Mouse (Mus musculus): Measurements from ENCODE around the gene H2afy2.

The H2afy2 gene

DNA sequence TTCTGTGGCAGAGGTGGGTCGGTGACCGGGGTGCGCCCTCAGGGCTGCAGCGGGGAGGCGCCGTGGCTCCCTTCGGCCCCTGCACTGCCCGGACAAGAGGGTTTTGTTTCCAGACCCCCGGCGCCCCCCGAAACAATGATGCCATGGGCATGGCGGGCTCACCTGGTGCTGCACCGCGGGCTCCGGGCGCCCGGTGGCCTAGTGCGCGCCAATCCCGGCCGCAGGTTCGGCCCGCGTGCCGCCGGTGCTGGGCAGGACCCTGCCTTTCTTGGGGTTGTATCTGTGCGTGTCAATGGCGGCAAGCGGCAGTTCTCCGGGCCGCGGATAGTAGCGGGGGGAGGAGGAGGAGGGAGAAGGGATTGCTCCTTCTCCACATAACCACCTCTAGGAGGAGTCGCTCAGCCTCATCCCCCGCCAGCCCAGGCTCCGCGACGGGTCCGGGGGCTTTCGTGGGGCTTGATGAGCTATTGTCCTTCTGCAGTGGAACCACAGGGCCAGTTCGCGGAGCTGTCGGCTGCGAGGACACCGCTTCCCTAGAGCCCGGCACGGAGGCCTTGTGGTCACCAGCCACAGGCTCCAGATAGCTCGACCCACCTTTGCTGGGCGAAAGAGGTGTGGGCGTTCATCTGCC is at the start of gene H2afy2:
H2afy2 (minus strand) TSS at position 527 of the 631 bp plus-strand sequence.
- in situ Hi-C loops (cut with MboI, MseI), result no loop called here

DNA sequence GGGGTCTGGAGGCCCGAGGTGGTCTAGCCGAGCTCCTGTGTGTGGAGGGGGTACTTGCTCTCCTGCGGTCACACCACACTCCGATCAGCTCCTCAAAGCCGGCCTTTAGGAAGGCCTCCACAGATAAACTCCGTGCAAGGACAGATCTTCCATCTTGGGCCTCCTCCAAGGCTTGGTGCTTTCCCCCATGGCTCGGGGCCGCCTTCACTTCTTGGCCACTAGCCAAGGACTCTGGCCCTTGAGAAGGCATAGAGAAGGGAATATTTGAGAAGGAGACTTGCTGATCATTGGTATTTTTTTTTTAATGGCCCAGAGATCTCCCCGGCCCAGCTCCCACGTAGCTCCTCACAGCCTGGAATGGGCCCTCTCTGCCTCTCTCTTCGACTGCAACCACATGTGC is 48.8 kb upstream of the H2afy2 start:
- in situ Hi-C loops (cut with MboI, MseI), result no loop called here

DNA sequence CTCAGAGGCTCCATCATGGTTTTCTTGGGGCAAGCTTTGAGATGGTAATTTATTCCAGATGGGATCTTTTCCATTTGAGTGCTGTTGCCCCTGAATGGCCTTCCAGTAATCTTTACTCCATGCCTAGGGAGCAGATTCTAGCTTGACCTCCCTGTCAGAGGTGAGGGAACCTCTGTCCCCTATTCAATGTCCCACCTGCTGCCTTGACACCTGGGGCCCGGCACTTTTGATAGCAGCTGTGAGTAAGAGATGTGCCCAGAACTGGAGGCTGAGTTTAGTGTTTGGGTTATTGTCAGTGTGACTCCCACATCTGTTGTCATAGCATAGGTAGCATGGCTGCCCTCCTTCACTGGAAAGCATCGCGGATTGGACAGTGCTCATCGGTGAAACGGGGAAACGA is 47.8 kb upstream of the H2afy2 start:
- in situ Hi-C loops (cut with MboI, MseI), result no loop called here

DNA sequence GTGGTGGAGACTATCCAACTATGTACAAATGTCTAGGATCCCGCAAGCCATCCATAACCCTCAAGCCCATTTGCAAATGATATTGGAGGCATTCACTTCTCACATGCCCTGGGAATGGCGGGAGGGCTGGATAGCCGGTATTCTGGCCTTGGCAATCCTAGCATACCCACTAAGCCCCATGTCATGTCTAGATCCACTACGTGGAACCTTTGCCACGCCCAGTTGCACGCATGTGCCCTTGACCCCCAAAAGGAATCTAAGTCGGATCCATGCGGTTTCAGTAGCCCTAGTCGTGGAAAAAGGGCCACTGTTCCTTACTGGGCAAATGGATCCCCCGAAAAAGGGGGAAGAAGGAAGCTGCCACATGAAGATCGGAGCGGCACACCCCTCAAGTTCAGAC is 47.3 kb upstream of the H2afy2 start:
- in situ Hi-C loops (cut with MboI, MseI), result no loop called here

DNA sequence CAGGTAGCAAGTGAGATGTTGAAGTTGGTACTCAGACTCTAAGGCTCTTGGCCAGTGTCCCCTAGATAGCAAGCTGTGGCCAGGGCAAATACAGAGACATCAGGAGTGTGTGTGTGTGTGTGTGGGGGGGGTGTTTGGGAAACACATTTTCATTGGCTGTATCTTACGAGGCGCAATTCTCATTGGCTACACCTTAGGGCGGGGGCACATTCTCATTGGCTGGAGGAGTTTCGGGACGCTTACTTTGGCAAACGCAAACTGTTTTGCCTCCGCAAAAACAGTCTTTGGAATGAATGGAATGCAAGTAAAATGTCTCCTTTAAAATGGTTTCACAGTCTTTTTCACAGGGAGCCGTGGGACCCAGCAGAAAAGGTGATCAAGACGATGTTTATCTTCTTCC is 46.9 kb upstream of the H2afy2 start:
- in situ Hi-C loops (cut with MboI, MseI), result no loop called here

DNA sequence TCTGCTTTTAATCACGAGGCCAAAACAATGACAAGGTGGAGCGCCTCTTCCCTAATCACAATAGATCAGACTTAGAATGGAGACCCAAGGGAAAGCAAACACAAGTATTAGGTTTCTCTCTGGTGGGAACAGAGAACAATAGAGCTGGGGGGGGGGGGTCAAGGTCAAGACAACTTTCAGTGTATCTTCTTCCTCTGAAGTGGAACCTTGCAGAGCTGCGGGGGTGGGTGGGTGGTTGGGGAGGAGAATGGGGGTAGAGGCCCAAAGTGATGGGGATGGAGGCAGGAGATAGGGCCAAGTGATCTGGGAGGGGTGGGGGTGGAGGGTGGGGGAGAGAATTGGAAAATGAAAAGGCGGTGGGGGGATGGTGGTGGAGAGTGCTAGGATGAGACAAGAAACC is 45.1 kb upstream of the H2afy2 start:
- in situ Hi-C loops (cut with MboI, MseI), result no loop called here

DNA sequence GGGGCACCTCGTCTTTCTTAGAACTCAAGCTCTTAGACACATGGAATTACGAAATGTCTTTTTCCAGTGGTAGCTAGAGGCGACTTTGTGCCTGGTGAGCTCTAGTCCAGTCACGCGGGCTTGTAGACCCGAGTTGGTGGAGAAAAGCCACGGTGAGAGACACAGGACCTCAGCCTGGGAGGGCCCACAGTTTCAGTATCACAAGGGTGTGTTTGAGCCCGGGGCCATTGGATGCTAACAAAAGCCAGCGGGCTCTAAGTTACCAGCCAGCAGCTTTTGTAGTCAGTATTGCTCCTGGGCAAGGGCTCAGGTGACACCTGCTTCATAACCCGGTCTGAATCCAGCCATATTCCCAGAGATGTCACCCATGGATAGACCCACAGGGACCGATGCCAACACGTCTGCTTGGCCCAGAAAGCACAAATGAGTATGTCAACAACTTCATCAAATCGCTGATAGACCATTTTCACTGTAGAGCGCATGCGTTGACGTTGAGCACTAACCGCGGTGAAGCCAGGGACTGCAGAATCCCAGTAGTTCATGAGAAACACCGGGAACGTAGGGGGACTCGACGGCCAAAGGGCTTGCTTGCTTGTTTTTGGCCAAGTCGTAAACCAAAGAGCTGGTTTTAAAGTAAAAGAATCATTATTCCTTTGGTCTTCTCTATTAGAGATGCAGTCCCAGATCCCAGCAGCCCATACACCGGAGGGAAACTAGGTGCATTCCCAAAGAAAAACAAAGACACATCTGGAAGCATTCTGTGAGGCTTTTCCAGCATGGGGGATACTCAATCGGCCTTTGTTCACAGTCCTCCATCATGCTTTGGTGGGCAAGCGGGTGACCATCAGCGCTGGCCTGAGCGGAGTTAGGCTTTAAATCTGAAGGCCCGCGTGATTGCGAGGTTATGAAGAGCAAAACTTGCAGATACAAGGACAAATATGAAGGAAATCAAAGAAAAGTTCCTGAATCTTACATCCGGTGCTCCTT is 44.3 kb upstream of the H2afy2 start:
- in situ Hi-C loops (cut with MboI, MseI), result no loop called here

DNA sequence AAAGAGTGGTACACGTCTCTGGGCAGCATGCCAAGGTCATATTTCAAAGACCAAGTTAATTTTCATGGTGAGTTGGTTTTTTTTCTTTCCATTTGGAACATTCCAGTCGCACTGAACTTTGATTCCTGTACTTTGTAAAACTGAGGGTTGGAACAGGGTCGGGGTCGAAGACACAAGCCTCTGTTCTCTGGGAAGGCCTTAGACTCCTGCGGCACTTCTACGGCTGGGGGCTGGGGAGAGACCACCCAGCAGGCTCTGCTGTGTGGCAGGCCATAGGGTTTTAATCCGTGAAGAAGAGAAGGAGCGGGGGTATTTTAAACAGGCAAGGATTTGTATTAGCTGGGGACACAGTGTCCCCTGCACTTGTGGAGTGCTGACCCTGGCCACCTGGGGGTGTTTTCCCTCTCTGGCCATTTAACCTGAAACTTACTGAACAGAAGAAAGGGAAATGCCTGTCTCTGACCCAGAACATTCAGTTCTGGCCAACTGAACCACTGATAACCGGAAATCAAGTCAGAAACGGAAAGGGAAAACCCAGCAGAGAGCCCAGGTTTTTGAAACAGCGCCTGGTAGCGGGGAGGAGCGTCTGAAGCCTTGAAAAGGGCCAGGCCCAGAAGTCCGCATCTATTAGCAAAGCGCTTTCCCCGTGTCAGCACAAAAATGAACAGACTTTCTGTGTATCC is 42.9 kb upstream of the H2afy2 start:
- in situ Hi-C loops (cut with MboI, MseI), result no loop called here

DNA sequence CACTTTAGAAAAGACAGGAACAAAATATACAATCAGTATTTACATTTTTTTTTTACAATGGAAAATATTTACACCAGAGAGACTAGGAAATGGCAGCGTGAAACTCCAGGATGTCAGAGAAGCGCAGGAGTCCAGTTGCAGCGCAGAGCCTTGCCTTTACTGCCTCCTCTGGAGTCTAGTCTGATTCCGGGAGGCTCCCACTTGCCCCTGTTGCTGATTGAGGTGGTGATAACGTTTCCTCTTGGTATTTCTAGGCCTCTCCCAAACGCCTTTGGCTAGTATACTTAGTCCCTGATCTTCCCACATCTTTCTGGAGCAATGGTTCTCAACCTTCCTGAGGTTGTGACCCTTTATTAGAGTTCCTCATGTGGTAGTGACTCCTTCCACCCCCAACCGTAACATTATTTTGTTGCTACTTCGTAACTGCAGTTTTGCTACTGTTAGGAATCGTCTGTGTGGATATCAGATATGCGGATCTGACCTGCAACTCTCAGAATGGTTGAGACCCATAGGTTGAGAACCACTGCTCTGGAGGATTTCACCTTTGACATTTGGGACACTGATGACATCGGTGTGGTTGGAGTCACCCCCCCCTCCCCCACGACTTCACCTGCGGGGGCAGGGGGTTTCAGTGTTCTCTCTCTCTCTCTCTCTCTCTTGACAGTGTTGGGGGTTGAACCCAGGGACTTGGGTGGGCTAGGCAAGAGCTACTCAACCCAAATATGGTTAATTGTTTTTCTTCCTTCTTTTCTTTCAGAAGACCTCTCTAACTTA is 42.2 kb upstream of the H2afy2 start:
- in situ Hi-C loops (cut with MboI, MseI), result no loop called here

DNA sequence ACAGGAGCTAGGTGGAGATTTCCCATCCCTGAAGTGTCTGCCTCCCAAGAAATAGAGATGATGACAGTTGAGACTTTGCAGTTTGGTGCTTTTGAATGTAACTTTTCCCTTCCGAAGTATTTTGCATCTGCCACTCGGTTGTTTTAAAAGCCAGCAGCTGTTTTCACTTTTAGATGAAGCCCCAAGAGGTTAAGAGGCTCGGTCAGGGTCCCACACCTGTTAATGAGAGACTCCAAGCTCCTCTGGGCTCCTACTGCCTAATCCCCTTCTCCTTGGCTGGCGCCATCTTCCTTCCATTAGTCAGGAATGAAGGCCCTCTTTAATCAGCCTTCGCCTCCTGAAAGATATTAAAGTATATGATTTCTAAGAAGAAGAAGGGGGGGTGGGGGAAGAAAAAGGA is 41.6 kb upstream of the H2afy2 start:
- in situ Hi-C loops (cut with MboI, MseI), result no loop called here

DNA sequence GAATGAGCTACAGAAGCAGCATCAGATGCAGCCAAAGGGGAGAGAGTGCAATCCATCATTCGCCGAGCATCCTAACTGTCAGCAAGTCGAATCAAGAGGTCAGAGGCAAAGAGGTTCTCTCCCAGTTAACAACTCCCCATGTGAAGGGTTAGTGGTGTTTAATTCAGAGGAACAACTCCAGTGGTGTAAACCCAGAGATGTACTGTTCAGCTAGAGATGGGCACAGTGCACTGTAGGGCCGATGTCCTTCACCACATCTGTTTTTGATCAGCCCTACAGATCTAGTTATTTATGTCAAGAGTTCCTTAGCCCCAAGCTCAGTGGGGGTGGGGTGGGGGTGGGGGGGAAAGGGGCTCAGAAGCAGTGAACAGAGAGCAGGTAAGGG is 39.8 kb upstream of the H2afy2 start:
- in situ Hi-C loops (cut with MboI, MseI), result no loop called here

DNA sequence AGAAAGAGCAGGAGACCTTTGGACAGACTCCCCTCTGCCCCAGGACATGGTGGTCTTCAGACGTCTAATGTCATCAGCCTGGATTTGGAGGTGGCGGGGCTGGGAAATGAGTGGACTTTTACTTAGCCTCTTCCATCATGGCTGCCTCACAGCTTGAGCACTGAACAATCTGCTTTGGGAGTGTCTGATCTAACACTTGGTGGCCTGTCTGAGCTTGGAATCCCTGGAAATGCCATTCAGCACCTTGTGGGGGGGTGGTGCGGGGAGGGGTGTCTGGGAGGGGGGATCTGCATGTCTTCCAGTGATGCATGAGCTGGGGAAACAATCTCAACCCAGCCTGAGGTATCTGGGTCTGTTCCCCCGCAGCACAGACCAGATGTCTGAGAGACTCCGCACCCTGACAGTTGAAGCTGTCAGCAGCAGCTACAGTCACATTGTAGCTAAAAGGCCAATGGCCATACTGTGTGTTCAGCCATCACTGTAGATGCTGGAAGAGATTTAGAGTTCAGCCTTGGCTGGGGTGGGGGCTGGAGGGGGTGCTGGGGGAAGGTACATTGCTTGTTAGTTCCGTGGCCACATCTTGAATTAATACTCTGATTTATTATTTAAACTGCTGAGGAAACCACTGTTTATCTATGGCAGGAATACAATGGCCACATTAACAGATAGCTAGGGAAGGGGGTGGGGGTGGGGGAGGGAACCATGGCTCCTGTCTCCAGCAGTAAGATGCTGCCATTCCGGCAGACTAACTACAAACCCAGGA is 39.2 kb upstream of the H2afy2 start:
- in situ Hi-C loops (cut with MboI, MseI), result no loop called here

DNA sequence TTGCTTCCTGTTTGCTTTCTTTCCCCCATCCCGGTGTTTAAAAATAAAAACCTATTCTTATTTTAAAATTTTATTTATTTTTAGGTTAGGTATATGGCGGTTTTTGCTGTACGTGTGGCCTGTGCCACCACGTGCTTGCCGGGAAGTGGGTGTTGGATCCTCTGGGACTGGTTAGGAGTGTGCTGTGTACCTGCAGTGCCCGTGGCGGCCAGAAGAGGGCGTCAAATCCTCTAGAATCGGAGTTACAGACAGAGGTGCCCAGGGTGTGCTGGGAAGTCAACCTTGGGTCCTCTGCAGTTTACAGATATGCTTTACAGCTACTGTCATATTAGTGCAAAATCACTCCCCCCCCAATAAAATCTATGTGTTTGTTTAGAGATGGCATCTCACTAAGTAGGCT is 36.1 kb upstream of the H2afy2 start:
- in situ Hi-C loops (cut with MboI, MseI), result no loop called here

DNA sequence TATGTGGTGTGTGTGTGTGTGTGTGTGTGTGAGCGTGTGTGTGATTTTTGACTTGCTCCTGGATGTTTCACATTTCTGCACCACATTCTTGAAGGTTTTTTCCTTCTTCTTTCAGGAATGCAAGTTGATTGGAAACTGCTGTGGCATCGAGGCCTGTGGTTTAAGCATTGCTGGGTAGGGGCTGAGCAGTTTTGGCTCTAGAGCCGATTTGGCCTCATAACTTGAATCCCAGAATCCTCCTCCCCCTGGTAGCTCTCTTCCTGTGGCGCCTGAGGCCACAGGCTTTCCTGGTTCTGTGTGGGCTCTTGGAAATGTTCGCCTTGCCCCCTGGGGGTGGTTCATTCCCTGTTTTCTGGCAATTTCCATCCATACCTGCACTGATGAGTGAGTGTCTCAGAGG is 28.0 kb upstream of the H2afy2 start:
- in situ Hi-C loops (cut with MboI, MseI), result no loop called here

DNA sequence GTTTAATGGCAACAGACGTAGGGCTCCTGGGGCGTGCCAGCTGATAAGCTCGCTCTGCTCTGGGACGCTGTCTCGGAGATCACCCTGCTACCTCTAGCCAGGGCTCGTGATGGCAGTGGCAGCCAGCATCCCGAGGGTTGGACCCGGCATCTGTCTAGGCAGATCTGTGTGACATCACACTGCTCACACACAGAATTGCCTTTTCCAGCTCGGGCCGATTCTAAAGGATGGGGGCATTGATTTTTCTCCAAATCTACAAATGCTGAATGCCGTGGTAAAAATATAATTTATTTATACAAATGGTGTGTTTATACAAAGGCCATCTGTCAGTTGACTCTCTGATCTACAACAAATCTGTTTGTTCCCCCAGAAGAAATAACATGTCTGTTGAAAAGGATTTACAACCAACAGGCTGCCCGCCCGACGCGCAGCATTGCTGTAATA is 14.2 kb upstream of the H2afy2 start:
- in situ Hi-C loops (cut with MboI, MseI), result no loop called here

DNA sequence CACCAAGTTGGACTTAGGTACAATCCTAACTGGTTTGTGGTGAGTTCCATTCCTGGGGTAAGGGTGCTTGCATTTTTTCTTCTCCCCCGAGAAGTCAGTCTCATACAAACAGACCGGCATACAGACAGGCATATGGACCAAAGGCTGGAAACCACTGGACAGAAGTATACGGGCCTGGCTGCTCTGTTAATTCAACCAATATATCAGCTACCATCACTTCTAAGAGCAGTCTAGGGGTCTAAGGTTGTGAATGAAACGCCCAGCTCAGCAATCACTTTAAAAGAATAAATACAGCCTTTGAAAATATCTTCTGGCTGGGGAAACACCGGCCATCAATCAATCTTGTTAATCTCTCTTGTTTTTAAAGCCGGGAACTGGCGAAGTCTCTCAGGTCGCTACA is 11.5 kb upstream of the H2afy2 start:
- in situ Hi-C loops (cut with MboI, MseI), result no loop called here

DNA sequence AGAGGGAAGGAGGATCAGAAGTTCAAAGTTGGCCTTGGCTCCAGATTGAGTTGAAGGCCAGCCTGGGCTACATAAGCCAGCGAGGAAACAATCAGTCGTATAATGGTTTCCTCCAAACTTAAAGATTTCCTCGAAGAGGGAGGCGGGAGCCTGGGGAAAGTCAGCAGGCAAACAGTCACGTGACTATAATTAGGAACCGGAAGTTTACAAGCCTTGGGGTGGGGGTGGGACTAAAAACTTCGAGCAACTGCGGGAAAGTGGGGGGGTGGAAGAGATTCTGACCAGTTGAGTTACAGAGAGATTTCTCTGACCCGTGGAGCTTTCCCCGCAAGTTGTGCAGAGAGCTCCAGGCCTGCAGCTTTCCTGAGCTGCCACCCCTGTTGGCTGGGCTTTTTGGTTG is 11.0 kb upstream of the H2afy2 start:
- in situ Hi-C loops (cut with MboI, MseI), result no loop called here

DNA sequence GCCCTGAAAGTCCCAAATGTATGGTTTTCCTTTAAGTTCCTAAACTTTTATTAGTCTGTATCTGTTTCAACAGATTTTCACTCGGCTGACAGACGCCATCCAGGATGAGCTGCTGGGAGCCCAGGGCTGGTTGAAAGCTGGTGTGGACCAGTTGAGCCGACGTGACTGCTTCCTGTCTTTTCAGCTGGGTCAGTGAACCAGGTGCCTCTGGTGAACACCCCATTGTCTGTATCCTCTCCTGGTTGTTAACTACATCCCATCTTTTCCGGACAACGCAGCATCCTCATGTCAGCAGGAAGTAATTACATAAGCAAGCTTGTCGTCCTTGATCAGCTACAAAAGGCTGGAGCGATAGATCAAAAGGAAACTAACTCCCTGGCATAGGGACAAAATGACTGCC is 9.1 kb upstream of the H2afy2 start:
- in situ Hi-C loops (cut with MboI, MseI), result no loop called here

DNA sequence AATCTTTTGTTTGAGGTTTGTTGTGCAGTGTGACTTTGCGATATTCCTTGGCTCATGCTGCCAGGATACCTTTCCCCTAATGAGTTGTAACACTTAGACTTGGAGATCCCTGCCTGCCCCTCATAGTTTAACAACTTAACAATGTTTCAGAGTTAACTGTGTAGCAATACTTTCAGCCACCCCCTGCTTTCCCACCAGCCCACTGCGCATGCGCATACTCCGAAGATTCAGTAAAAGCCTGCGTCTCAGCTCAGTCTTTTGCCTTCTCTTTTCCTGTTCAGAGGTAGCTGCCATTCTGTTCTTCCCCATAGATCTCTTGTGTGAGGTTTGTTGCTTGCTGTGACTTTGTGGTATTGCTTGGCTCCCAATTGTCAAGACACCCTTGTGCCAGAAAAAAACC is 4.6 kb upstream of the H2afy2 start:
- in situ Hi-C loops (cut with MboI, MseI), result no loop called here

DNA sequence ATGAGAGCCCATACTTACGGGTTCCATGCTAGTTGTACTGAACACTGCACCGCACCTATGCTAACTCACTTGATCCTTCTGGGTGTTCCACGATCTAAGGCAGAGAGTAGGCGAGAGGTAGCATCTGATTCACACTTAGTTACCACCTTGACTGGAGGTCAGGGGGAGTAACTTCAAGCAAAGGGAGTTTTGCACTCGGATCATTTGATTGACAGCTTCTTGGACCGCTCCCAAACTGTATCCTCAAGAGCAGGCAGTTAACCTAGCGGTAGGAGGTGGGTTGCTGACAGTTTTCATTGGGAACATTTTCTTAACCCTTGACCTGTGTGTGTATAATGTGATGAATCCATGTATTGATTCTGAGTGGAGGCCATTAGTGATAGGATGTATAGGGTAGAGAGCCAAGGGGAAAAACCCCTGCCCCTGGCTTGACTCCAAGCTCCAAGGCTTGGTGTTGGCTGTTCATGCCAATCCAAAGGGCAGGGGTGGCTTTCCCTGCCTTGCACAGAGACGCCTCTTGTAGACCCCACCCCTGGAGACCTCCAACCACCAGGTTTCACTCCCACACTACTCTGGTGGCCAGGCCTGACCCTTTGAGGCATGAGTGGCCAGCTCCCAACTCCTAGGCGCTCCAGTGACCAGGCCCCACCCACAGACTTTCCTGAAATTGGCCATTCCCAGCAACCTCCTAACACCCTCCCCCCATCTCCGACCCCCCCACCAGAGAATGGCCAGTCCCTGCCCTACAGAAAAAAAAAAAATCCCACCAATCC is 3.8 kb upstream of the H2afy2 start:
- in situ Hi-C loops (cut with MboI, MseI), result no loop called here
